Mouse (Mus musculus): ENCODE measurements around the gene B4galt5. TPM values are rescaled to one million over a fixed set of nuclear protein-coding genes. Genes with fewer than 3 reads are reported as not detected.

B4galt5 gene
- total RNA-seq, 1 experiment, result 40.5 TPM

GRCm38 (mm10) chr2:167306626-167307541, 42.1 kb downstream of the B4galt5 start:
- H3K9ac ChIP-seq (ENCODE audit: insufficient read depth, low read depth, low read length, poor library complexity, severe bottlenecking), result no peak overlapping the region
- no peak overlapping the region for H3K4me3 ChIP-seq (ENCODE audit: insufficient read depth in 1 of 2, low read depth in 1 of 2, low read length in 2 of 2, poor library complexity in 1 of 2, severe bottlenecking in 1 of 2)
- H3K27ac ChIP-seq (ENCODE audit: insufficient read depth, low read depth, low read length, poor library complexity, severe bottlenecking), result no peak overlapping the region
- TF ChIP-seq ZC3H11A (IDR thresholded peaks at IDR 0.05; ENCODE audit: borderline replicate concordance, low read depth, low read length) (no peak), MAFK (IDR thresholded peaks at IDR 0.05; ENCODE audit: insufficient read depth, low read depth, low read length) (no peak), ZNF384 (IDR thresholded peaks at IDR 0.05; ENCODE audit: low read depth, low read length) (no peak), HCFC1 (IDR thresholded peaks at IDR 0.05; ENCODE audit: borderline replicate concordance, insufficient read depth, low read length) (no peak), CHD2 (IDR thresholded peaks at IDR 0.05; ENCODE audit: low read depth, low read length) (no peak)
- in situ Hi-C loops (cut with MboI; ENCODE audit: low sequenced_read_pairs in 2 of 2, unreplicated experiment in 2 of 2), result no loop called here
- DNase-seq (ENCODE audit: low read depth, low spot score), result no peak
- H3K9me3 ChIP-seq (ENCODE audit: control insufficient read depth, insufficient read depth, low read depth, low read length), result no peaks in the 10 kb centered on the region
- H3K36me3 ChIP-seq (ENCODE audit: control insufficient read depth, insufficient read depth, low read length, poor library complexity, severe bottlenecking), result peaks cover 33% of the 10 kb centered on the region
- H3K4me1 ChIP-seq (ENCODE audit: control insufficient read depth in 2 of 2, insufficient read depth in 2 of 2, low read length in 2 of 2, poor library complexity in 1 of 2), result no peaks in the 10 kb centered on the region; a peak in 2 of 4 replicates

GRCm38 (mm10) chr2:167306273-167306594, 42.7 kb downstream of the B4galt5 start:
- Histone ChIP-seq H3K9ac (ENCODE audit: insufficient read depth, low read depth, low read length, poor library complexity, severe bottlenecking) (no peak overlapping the region), H3K27ac (ENCODE audit: insufficient read depth, low read depth, low read length, poor library complexity, severe bottlenecking) (no peak overlapping the region), H3K4me3 (ENCODE audit: insufficient read depth in 1 of 2, low read depth in 1 of 2, low read length in 2 of 2, poor library complexity in 1 of 2, severe bottlenecking in 1 of 2) (no peak overlapping the region), H3K4me1 (ENCODE audit: control insufficient read depth in 2 of 2, insufficient read depth in 2 of 2, low read length in 2 of 2, poor library complexity in 1 of 2) (no peaks in the 10 kb centered on the region; a peak in 2 of 4 replicates), H3K9me3 (ENCODE audit: control insufficient read depth, insufficient read depth, low read depth, low read length) (no peaks in the 10 kb centered on the region), H3K36me3 (ENCODE audit: control insufficient read depth, insufficient read depth, low read length, poor library complexity, severe bottlenecking) (peaks cover 36% of the 10 kb centered on the region)
- in situ Hi-C loops (cut with MboI; ENCODE audit: low sequenced_read_pairs in 2 of 2, unreplicated experiment in 2 of 2), result no loop called here
- TF ChIP-seq ZC3H11A (IDR thresholded peaks at IDR 0.05; ENCODE audit: borderline replicate concordance, low read depth, low read length) (no peak), MAFK (IDR thresholded peaks at IDR 0.05; ENCODE audit: insufficient read depth, low read depth, low read length) (no peak), HCFC1 (IDR thresholded peaks at IDR 0.05; ENCODE audit: borderline replicate concordance, insufficient read depth, low read length) (no peak), ZNF384 (IDR thresholded peaks at IDR 0.05; ENCODE audit: low read depth, low read length) (no peak), CHD2 (IDR thresholded peaks at IDR 0.05; ENCODE audit: low read depth, low read length) (no peak)
- DNase-seq (ENCODE audit: low read depth, low spot score), result no peak

- H3K36me3 ChIP-seq (ENCODE audit: control insufficient read depth, insufficient read depth, low read length, poor library complexity, severe bottlenecking), result peaks cover 39% of the 10 kb centered on the region
- in situ Hi-C loops (cut with MboI; ENCODE audit: low sequenced_read_pairs in 2 of 2, unreplicated experiment in 2 of 2), result no loop called here
Observed at GRCm38 (mm10) chr2:167305382-167306272, 43.4 kb downstream of the B4galt5 start.

DNA sequence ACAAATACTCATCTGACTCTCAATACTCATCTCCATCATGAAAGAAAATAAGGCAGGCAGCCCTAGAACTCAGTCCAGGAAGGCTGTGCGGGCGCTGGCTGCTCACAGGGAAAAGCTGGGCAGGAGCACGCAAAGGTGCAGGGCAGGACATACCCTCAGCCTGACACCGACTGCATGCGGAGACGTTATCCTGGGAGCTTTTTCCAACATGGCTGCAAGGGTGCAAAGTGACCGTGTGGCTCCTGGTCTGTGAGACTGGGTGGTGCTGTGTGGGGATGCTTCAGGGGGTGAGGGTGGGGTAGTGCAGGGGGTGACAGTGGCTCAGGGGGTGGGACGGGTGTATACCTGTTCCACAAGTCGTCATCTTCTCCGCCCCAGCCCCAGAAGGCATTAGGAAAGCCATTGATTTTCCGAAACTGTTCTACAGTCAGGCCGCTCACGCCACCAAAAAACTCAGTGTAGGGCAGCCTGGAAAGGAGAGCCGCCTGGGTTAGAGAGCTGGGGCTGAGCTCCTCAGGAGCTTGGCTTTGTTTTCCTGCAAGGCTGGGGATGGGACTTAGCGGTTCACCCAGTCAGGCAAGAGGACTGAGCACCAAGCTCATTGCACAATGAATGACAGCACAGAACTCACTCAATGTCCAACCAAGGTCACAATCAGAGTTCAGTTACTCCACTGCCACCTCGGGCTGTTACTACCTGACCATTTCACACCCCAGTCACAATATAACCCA, 44.2 kb downstream of the B4galt5 start:
- Histone ChIP-seq H3K9me3 (ENCODE audit: control insufficient read depth, insufficient read depth, low read depth, low read length) (no peaks in the 10 kb centered on the region), H3K4me1 (ENCODE audit: control insufficient read depth in 2 of 2, insufficient read depth in 2 of 2, low read length in 2 of 2, poor library complexity in 1 of 2) (peaks cover 0 to 4% of the 10 kb centered on the region in 2 experiments; a peak in 2 of 4 replicates), H3K9ac (ENCODE audit: insufficient read depth, low read depth, low read length, poor library complexity, severe bottlenecking) (no peak overlapping the region), H3K36me3 (ENCODE audit: control insufficient read depth, insufficient read depth, low read length, poor library complexity, severe bottlenecking) (peaks cover 43% of the 10 kb centered on the region), H3K4me3 (ENCODE audit: insufficient read depth in 1 of 2, low read depth in 1 of 2, low read length in 2 of 2, poor library complexity in 1 of 2, severe bottlenecking in 1 of 2) (no peak overlapping the region), H3K27ac (ENCODE audit: insufficient read depth, low read depth, low read length, poor library complexity, severe bottlenecking) (no peak overlapping the region)
- no peak for DNase-seq (ENCODE audit: low read depth, low spot score)
- in situ Hi-C loops (cut with MboI; ENCODE audit: low sequenced_read_pairs in 2 of 2, unreplicated experiment in 2 of 2), result no loop called here
- TF ChIP-seq ZNF384 (IDR thresholded peaks at IDR 0.05; ENCODE audit: low read depth, low read length) (no peak), ZC3H11A (IDR thresholded peaks at IDR 0.05; ENCODE audit: borderline replicate concordance, low read depth, low read length) (no peak), CHD2 (IDR thresholded peaks at IDR 0.05; ENCODE audit: low read depth, low read length) (no peak), MAFK (IDR thresholded peaks at IDR 0.05; ENCODE audit: insufficient read depth, low read depth, low read length) (no peak), HCFC1 (IDR thresholded peaks at IDR 0.05; ENCODE audit: borderline replicate concordance, insufficient read depth, low read length) (no peak)

More at GRCm38 (mm10) chr2:167305382-167306272, 43.4 kb downstream of the B4galt5 start:
- no peak overlapping the region for H3K27ac ChIP-seq (ENCODE audit: insufficient read depth, low read depth, low read length, poor library complexity, severe bottlenecking)
- no peak overlapping the region for H3K9ac ChIP-seq (ENCODE audit: insufficient read depth, low read depth, low read length, poor library complexity, severe bottlenecking)
- TF ChIP-seq MAFK (IDR thresholded peaks at IDR 0.05; ENCODE audit: insufficient read depth, low read depth, low read length), result no peak
- no peak for TF ChIP-seq ZC3H11A (IDR thresholded peaks at IDR 0.05; ENCODE audit: borderline replicate concordance, low read depth, low read length)
- TF ChIP-seq CHD2 (IDR thresholded peaks at IDR 0.05; ENCODE audit: low read depth, low read length), result no peak
- TF ChIP-seq HCFC1 (IDR thresholded peaks at IDR 0.05; ENCODE audit: borderline replicate concordance, insufficient read depth, low read length), result no peak
- TF ChIP-seq ZNF384 (IDR thresholded peaks at IDR 0.05; ENCODE audit: low read depth, low read length), result no peak
- no peaks in the 10 kb centered on the region for H3K9me3 ChIP-seq (ENCODE audit: control insufficient read depth, insufficient read depth, low read depth, low read length)
- H3K4me3 ChIP-seq (ENCODE audit: insufficient read depth in 1 of 2, low read depth in 1 of 2, low read length in 2 of 2, poor library complexity in 1 of 2, severe bottlenecking in 1 of 2), result no peak overlapping the region
- DNase-seq (ENCODE audit: low read depth, low spot score), result no peak
- H3K4me1 ChIP-seq (ENCODE audit: control insufficient read depth in 2 of 2, insufficient read depth in 2 of 2, low read length in 2 of 2, poor library complexity in 1 of 2), result no peaks in the 10 kb centered on the region; a peak in 2 of 4 replicates
